Mouse (Mus musculus): ENCODE measurements around the gene Stx5a. TPM values are rescaled to one million over a fixed set of nuclear protein-coding genes. Genes with fewer than 3 reads are reported as not detected.
"Not testable (repeated sequence)": the region's sequence is repeated elsewhere in the genome, so short reads cannot be mapped to it uniquely, and the experiment has no call there.

Stx5a gene
- total and polyA plus RNA-seq, 3 experiments: 23.8 to 33.4 (median 25.3) TPM

DNA sequence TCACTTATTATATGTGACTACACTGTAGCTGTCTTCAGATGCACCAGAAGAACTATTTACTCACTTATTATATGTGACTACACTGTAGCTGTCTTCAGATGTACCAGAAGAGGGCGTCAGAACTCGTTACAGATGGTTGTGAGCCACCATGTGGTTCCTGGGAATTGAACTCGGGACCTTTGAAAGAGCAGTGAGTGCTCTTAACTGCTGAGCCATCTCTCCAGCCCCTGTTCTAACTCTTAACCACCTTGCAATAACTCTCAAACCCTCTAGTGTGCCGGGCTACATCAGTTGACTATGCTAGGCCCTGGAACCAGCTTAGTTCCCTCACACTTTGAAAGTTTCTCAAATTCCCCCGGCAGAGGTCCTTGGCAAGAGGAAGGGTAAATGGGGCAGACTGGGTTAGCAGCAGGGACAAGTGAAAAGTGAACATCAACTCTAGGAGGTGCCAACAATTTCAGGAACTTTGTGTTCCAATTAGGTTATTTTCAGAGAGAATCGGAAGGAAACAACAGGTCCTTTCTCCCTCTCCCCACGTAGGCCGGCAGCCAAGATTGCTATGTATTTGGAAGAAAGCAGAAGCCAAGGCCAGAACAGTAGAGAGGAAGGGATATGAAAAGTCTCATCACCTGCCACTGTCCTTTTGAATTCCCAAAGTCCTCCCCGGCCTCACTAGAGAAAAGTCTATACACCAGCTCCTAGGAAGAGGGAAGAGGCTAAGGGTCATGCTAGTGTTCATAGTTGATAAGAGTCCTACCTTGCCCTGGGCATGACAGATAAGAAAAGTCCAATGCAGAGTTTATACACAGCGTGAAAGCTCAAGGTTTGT, 26.3 kb upstream of the Stx5a start:
- Histone ChIP-seq H3K27me3 (ENCODE audit: control insufficient read depth, insufficient read depth, low read length) (no peaks in the 10 kb centered on the region), H3K9ac (ENCODE audit: low read depth, low read length) (no peak overlapping the region), H3K36me3 (ENCODE audit: control insufficient read depth, insufficient read depth, low read length) (peaks cover 27% of the 10 kb centered on the region), H3K4me1 (ENCODE audit: control insufficient read depth, insufficient read depth, low read length) (peaks cover 11% of the 10 kb centered on the region), H3K4me3 (no peak overlapping the region), H3K27ac (peak overlapping the region; percentile 38; the same call in 1 of the 2 replicates), H3K79me2 (replicated peaks; ENCODE audit: control insufficient read depth, insufficient read depth, low read length) (no peaks in the 10 kb centered on the region)
- intact Hi-C loops (cut with DNase I): loop anchor here (10.0 kb wide), 1 partner anchor 390 kb away; no protein-coding TSS in a partner anchor
- peak in 1 of 2 experiments; percentile 39 for DNase-seq
- 51% methylated on average over 10 of the region's 10 CpGs for WGBS
- TF ChIP-seq CTCF (IDR thresholded peaks at IDR 0.05): 0 out of 2 replicates have a peak, but pooled peaks have one; percentile 13
- TF ChIP-seq POLR2A (IDR thresholded peaks at IDR 0.05; ENCODE audit: insufficient read depth, low read depth, low read length): no peak
- TF ChIP-seq EP300 (IDR thresholded peaks at IDR 0.05; ENCODE audit: insufficient read depth, low read depth, low read length): no peak

DNA sequence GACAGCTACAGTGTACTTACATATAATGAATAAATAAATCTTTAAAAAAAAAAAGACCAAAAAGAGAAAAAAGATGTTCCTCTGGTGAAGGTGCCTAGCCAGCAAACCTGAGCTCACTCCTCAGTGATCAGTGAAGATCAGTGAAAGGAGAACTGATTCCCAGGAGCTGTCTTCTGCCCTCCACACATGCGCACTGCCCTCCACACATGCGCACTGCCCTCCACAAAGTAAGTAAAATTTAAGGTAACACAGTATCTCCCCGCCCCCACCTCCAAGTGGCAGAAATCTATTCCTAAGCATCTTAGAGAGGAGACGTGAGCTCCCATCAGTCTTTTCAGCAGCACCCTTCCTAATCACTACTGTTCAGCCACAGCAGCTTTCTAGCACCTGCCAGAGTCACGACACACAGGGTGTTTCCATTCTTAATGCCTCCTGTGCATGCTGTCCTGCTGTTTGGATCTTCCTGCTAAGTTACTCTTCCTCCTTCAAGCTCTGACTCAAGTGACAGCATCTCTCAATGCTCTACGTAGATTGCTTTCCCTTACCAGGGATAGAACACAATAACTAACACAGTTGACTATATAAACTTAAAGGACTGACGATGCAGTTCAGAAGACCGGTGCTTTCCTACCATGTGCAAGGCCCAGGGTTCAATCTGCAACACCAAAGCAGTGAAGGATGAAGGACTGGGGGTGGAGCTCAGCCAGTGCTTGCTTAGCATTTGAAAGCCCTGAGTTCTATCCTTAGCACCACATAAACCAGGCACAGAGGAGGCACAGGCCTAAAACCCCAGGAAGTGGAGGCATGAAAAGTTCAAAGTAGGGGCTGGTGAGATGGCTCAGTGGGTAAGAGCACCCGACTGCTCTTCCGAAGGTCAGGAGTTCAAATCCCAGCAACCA, 25.1 kb upstream of the Stx5a start:
- no peak for DNase-seq
- Histone ChIP-seq H3K79me2 (replicated peaks; ENCODE audit: control insufficient read depth, insufficient read depth, low read length) (no peaks in the 10 kb centered on the region), H3K27ac (no peak overlapping the region), H3K9ac (ENCODE audit: low read depth, low read length) (no peak overlapping the region), H3K36me3 (ENCODE audit: control insufficient read depth, insufficient read depth, low read length) (peaks cover 14% of the 10 kb centered on the region), H3K4me1 (ENCODE audit: control insufficient read depth, insufficient read depth, low read length) (peaks cover 9% of the 10 kb centered on the region), H3K4me3 (no peak overlapping the region), H3K27me3 (ENCODE audit: control insufficient read depth, insufficient read depth, low read length) (no peaks in the 10 kb centered on the region)
- TF ChIP-seq CTCF (IDR thresholded peaks at IDR 0.05) (no peak), POLR2A (IDR thresholded peaks at IDR 0.05; ENCODE audit: insufficient read depth, low read depth, low read length) (no peak), EP300 (IDR thresholded peaks at IDR 0.05; ENCODE audit: insufficient read depth, low read depth, low read length) (no peak)
- 92% methylated on average over 10 of the region's 10 CpGs for WGBS
- intact Hi-C loops (cut with DNase I): loop anchor here (10.0 kb wide), 1 partner anchor 389 kb away; no protein-coding TSS in a partner anchor

DNA sequence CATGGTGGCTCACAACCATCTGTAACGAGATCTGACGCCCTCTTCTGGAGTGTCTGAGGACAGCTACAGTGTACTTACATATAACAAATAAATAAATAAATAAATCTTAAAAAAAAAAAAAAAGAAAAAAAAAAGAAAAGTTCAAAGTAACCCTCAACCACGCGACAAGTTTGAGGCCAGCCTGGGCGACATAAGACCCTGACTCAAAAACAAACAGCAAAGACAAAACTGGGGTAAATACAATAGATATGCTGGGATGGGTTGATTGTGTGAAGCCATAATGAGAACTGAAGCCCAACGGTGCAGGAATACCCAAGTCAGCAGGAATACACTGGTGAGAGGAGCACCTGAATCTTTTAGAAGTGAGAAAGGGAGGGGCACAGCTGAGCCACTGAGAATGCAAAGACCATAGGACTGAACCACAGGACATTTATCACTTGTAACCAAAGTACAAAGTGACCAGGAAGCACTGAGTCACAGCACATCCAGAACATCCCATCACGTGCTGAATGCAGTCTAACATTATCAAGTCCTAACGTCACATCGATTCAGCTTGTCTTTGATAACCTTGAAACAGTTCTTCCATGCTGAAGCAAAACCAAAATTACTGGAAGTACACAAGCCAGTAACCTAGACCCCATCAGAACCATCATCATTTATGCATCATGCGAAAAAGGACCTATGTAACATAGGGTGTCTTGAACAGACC, 24.3 kb upstream of the Stx5a start:
- intact Hi-C loops (cut with DNase I): loop anchor here (10.0 kb wide), 1 partner anchor 388 kb away; no protein-coding TSS in a partner anchor
- no peak for TF ChIP-seq CTCF (IDR thresholded peaks at IDR 0.05)
- TF ChIP-seq EP300 (IDR thresholded peaks at IDR 0.05; ENCODE audit: insufficient read depth, low read depth, low read length): no peak
- no peak for TF ChIP-seq POLR2A (IDR thresholded peaks at IDR 0.05; ENCODE audit: insufficient read depth, low read depth, low read length)
- H3K4me1 ChIP-seq (ENCODE audit: control insufficient read depth, insufficient read depth, low read length): peaks cover 5% of the 10 kb centered on the region
- no peaks in the 10 kb centered on the region; the same call in 1 of the 2 replicates for H3K79me2 ChIP-seq (replicated peaks; ENCODE audit: control insufficient read depth, insufficient read depth, low read length)
- no peaks in the 10 kb centered on the region for H3K27me3 ChIP-seq (ENCODE audit: control insufficient read depth, insufficient read depth, low read length)
- peaks cover 8% of the 10 kb centered on the region for H3K36me3 ChIP-seq (ENCODE audit: control insufficient read depth, insufficient read depth, low read length)
- DNase-seq: no peak
- no peak overlapping the region for H3K9ac ChIP-seq (ENCODE audit: low read depth, low read length)
- WGBS: 77% methylated on average over 10 of the region's 10 CpGs
- H3K4me3 ChIP-seq: no peak overlapping the region
- H3K27ac ChIP-seq: no peak overlapping the region

DNA sequence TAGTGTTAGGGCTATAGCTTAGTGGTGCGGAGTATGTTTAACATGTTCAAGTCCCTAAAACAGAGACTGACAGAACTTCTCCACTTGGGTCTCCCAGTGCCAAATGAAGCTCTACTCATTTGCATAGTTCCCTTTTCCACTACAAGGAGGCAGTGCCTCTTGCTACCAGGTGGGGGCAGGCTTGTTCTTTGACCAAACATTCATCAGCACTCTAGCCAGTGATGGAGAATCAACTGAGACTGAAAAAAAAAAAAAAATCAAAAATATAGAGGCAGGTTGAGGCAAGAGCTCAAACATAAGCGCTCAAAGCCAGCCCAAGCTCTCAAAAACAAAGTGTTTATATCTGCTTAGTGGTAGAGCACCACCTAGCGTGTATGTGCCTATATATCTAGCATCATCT, 22.9 kb upstream of the Stx5a start:
- Histone ChIP-seq H3K4me3 (no peak overlapping the region), H3K79me2 (replicated peaks; ENCODE audit: control insufficient read depth, insufficient read depth, low read length) (no peaks in the 10 kb centered on the region; the same call in 1 of the 2 replicates), H3K4me1 (ENCODE audit: control insufficient read depth, insufficient read depth, low read length) (peaks cover 4% of the 10 kb centered on the region), H3K9ac (ENCODE audit: low read depth, low read length) (no peak overlapping the region), H3K27ac (no peak overlapping the region), H3K27me3 (ENCODE audit: control insufficient read depth, insufficient read depth, low read length) (no peaks in the 10 kb centered on the region), H3K36me3 (ENCODE audit: control insufficient read depth, insufficient read depth, low read length) (peaks cover 3% of the 10 kb centered on the region; the same call in 1 of the 2 replicates)
- intact Hi-C loops (cut with DNase I): loop anchor here (10.0 kb wide), 1 partner anchor 386 kb away; no protein-coding TSS in a partner anchor
- DNase-seq: peak; percentile 43 to 70
- TF ChIP-seq CTCF (IDR thresholded peaks at IDR 0.05) (peak; percentile 91), POLR2A (IDR thresholded peaks at IDR 0.05; ENCODE audit: insufficient read depth, low read depth, low read length) (no peak), EP300 (IDR thresholded peaks at IDR 0.05; ENCODE audit: insufficient read depth, low read depth, low read length) (0 out of 2 replicates have a peak, but pooled peaks have one; percentile 25)
- 74% methylated on average over 3 of the region's 3 CpGs for WGBS

DNA sequence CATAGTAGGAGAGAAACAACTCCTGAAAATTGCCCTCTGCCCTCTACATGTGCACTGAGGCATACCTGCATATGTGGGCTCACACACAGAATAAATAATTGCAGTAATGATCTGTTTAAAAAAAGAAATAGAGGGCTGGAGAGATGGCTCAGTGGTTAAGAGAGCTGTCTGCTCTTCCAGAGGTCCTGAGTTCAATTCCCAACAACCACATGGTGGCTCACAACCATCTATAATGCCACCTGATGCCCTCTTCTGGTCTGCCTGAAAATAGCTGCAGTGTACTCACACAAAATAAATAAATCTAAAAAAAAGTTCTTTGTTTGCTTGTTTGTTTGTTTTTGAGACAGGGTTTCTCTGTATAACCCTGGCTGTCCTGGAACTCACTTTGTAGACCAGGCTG, 22.2 kb upstream of the Stx5a start:
- peak; percentile 23; the same call in 1 of the 2 replicates for TF ChIP-seq CTCF (IDR thresholded peaks at IDR 0.05)
- intact Hi-C loops (cut with DNase I): loop anchor here (10.0 kb wide), 1 partner anchor 386 kb away; no protein-coding TSS in a partner anchor
- not testable (repeated sequence) for H3K4me1 ChIP-seq (ENCODE audit: control insufficient read depth, insufficient read depth, low read length); H3K9ac ChIP-seq (ENCODE audit: low read depth, low read length); H3K27ac ChIP-seq; H3K27me3 ChIP-seq (ENCODE audit: control insufficient read depth, insufficient read depth, low read length); H3K79me2 ChIP-seq (replicated peaks; ENCODE audit: control insufficient read depth, insufficient read depth, low read length); DNase-seq; H3K4me3 ChIP-seq; H3K36me3 ChIP-seq (ENCODE audit: control insufficient read depth, insufficient read depth, low read length)
